Mouse (Mus musculus): ENCODE results near the gene Ly6g6f. TPM values are rescaled to one million over a fixed set of nuclear protein-coding genes. Genes with fewer than 3 reads are reported as not detected.

Ly6g6f gene
- polyA plus RNA-seq, 1 experiment from 2014 or later: 0.19 TPM

GRCm38 (mm10) chr17:35068213-35068914 is 17.0 kb downstream of the Ly6g6f start:
- Histone ChIP-seq H3K36me3 (peaks cover 4% of the 10 kb centered on the region), H3K9ac (no peak overlapping the region), H3K9me3 (no peaks in the 10 kb centered on the region), H3K27ac (no peak overlapping the region), H3K4me3 (no peak overlapping the region), H3K4me2 (no peak overlapping the region), H3K27me3 (peaks cover 56% of the 10 kb centered on the region), H3K4me1 (replicated peaks) (peaks cover 16% of the 10 kb centered on the region)
- 87% methylated on average over 17 of the region's 17 CpGs for WGBS
- ATAC-seq (ENCODE audit: low FRiP score): no peak

- Histone ChIP-seq H3K27ac (no peak within 1 kb of the TSS), H3K4me2 (peak within 1 kb of the TSS; percentile 53), H3K4me1 (replicated peaks) (peaks cover 23% of the 10 kb centered on the region), H3K27me3 (peaks cover 73% of the 10 kb centered on the region), H3K9ac (peak within 1 kb of the TSS; percentile 57), H3K36me3 (peaks cover 22% of the 10 kb centered on the region), H3K4me3 (peak within 1 kb of the TSS; percentile 24), H3K9me3 (no peaks in the 10 kb centered on the region)
- 47% methylated on average over 10 of the region's 10 CpGs for WGBS
- no peak for ATAC-seq (ENCODE audit: low FRiP score)
Observed at GRCm38 (mm10) chr17:35066084-35066483, 19.3 kb downstream of the Ly6g6f start, which contains the start of gene Mpig6b. TSS of gene Mpig6b (minus strand) at chr17:35066184.

GRCm38 (mm10) chr17:35064951-35065947 is 20.2 kb downstream of the Ly6g6f start, which contains the start of gene Ly6g6c:
TSS of gene Ly6g6c (plus strand) at chr17:35065388.
- Histone ChIP-seq H3K4me3 (peak within 1 kb of the TSS; percentile 24), H3K4me1 (replicated peaks) (peaks cover 31% of the 10 kb centered on the region), H3K27me3 (peaks cover 73% of the 10 kb centered on the region), H3K9me3 (no peaks in the 10 kb centered on the region), H3K27ac (no peak within 1 kb of the TSS), H3K4me2 (peak within 1 kb of the TSS; percentile 53), H3K36me3 (peaks cover 30% of the 10 kb centered on the region), H3K9ac (peak within 1 kb of the TSS; percentile 57)
- no peak for ATAC-seq (ENCODE audit: low FRiP score)
- WGBS: 1% methylated on average over 48 of the region's 48 CpGs

- peak overlapping the region; percentile 24 for H3K4me3 ChIP-seq
- 42% methylated on average over 10 of the region's 10 CpGs for WGBS
- H3K9me3 ChIP-seq: no peaks in the 10 kb centered on the region
- no peak for ATAC-seq (ENCODE audit: low FRiP score)
- H3K27ac ChIP-seq: no peak overlapping the region
- peak overlapping the region; percentile 53 for H3K4me2 ChIP-seq
- H3K4me1 ChIP-seq (replicated peaks): peaks cover 38% of the 10 kb centered on the region
- H3K36me3 ChIP-seq: peaks cover 30% of the 10 kb centered on the region
- H3K9ac ChIP-seq: peak overlapping the region; percentile 36
- peaks cover 73% of the 10 kb centered on the region for H3K27me3 ChIP-seq
Observed at GRCm38 (mm10) chr17:35064378-35064877, 21.0 kb downstream of the Ly6g6f start.

GRCm38 (mm10) chr17:35063466-35063865 is 21.9 kb downstream of the Ly6g6f start:
- peaks cover 30% of the 10 kb centered on the region for H3K36me3 ChIP-seq
- H3K4me2 ChIP-seq: no peak overlapping the region
- H3K27ac ChIP-seq: no peak overlapping the region
- peak overlapping the region; percentile 36; the same call in 1 of the 2 replicates for H3K9ac ChIP-seq
- peaks cover 67% of the 10 kb centered on the region for H3K27me3 ChIP-seq
- H3K4me3 ChIP-seq: no peak overlapping the region
- peaks cover 41% of the 10 kb centered on the region for H3K4me1 ChIP-seq (replicated peaks)
- no peaks in the 10 kb centered on the region for H3K9me3 ChIP-seq
- 88% methylated on average over 3 of the region's 3 CpGs for WGBS
- no peak for ATAC-seq (ENCODE audit: low FRiP score)

GRCm38 (mm10) chr17:35061299-35061698 is 24.1 kb downstream of the Ly6g6f start:
- Histone ChIP-seq H3K9ac (no peak overlapping the region; the same call in 1 of the 2 replicates), H3K9me3 (no peaks in the 10 kb centered on the region), H3K4me2 (no peak overlapping the region), H3K27me3 (peaks cover 46% of the 10 kb centered on the region), H3K36me3 (peaks cover 31% of the 10 kb centered on the region), H3K4me1 (replicated peaks) (peaks cover 45% of the 10 kb centered on the region), H3K4me3 (no peak overlapping the region), H3K27ac (no peak overlapping the region)
- ATAC-seq (ENCODE audit: low FRiP score): no peak
- 88% methylated on average over 8 of the region's 8 CpGs for WGBS

- no peak for ATAC-seq (ENCODE audit: low FRiP score)
- peak overlapping the region; percentile 91 for H3K9ac ChIP-seq
- WGBS: 53% methylated on average over 22 of the region's 22 CpGs
- peak overlapping the region; percentile 78 for H3K4me3 ChIP-seq
- no peak overlapping the region for H3K27ac ChIP-seq
- peaks cover 45% of the 10 kb centered on the region for H3K4me1 ChIP-seq (replicated peaks)
- peak overlapping the region; percentile 88 for H3K4me2 ChIP-seq
- H3K9me3 ChIP-seq: no peaks in the 10 kb centered on the region
- H3K27me3 ChIP-seq: peaks cover 41% of the 10 kb centered on the region
- peaks cover 33% of the 10 kb centered on the region for H3K36me3 ChIP-seq
Observed at GRCm38 (mm10) chr17:35060737-35061297, 24.6 kb downstream of the Ly6g6f start.

GRCm38 (mm10) chr17:35060071-35060470 is 25.3 kb downstream of the Ly6g6f start:
- Histone ChIP-seq H3K4me3 (peak overlapping the region; percentile 78), H3K4me2 (peak overlapping the region; percentile 88), H3K27ac (no peak overlapping the region), H3K4me1 (replicated peaks) (peaks cover 39% of the 10 kb centered on the region), H3K27me3 (peaks cover 34% of the 10 kb centered on the region), H3K9ac (peak overlapping the region; percentile 91), H3K9me3 (no peaks in the 10 kb centered on the region), H3K36me3 (peaks cover 36% of the 10 kb centered on the region)
- WGBS: 30% methylated on average over 14 of the region's 14 CpGs
- ATAC-seq (ENCODE audit: low FRiP score): peak; percentile 25

GRCm38 (mm10) chr17:35058911-35059892 is 26.2 kb downstream of the Ly6g6f start, which contains the start of gene Ddah2:
TSS of gene Ddah2 (plus strand) at chr17:35059035.
- peak within 1 kb of the TSS; percentile 91 for H3K9ac ChIP-seq
- peak; percentile 89 for ATAC-seq (ENCODE audit: low FRiP score)
- H3K36me3 ChIP-seq: peaks cover 38% of the 10 kb centered on the region
- peaks cover 30% of the 10 kb centered on the region for H3K4me1 ChIP-seq (replicated peaks)
- WGBS: under 1% methylated on average over 57 of the region's 57 CpGs
- H3K4me2 ChIP-seq: peak within 1 kb of the TSS; percentile 88
- H3K27me3 ChIP-seq: peaks cover 25% of the 10 kb centered on the region
- no peaks in the 10 kb centered on the region; the same call in 1 of the 2 replicates for H3K9me3 ChIP-seq
- peak within 1 kb of the TSS; percentile 91 for H3K27ac ChIP-seq
- peak within 1 kb of the TSS; percentile 78 for H3K4me3 ChIP-seq

- Histone ChIP-seq H3K4me2 (peak overlapping the region; percentile 88; the same call in 1 of the 2 replicates), H3K9ac (peak overlapping the region; percentile 91), H3K36me3 (peaks cover 38% of the 10 kb centered on the region), H3K4me3 (peak overlapping the region; percentile 78), H3K4me1 (replicated peaks) (peaks cover 29% of the 10 kb centered on the region), H3K27me3 (peaks cover 16% of the 10 kb centered on the region), H3K27ac (peak overlapping the region; percentile 91), H3K9me3 (no peaks in the 10 kb centered on the region; the same call in 1 of the 2 replicates)
- ATAC-seq (ENCODE audit: low FRiP score): 0 out of 2 replicates have a peak, but pooled peaks have one; percentile 13
- 68% methylated on average over 9 of the region's 9 CpGs for WGBS
Observed at GRCm38 (mm10) chr17:35058316-35058715, 27.1 kb downstream of the Ly6g6f start.

GRCm38 (mm10) chr17:35057090-35057489 is 28.3 kb downstream of the Ly6g6f start:
- no peak overlapping the region for H3K27ac ChIP-seq
- no peak for ATAC-seq (ENCODE audit: low FRiP score)
- H3K4me3 ChIP-seq: no peak overlapping the region
- peaks cover 7% of the 10 kb centered on the region for H3K27me3 ChIP-seq
- H3K36me3 ChIP-seq: peaks cover 28% of the 10 kb centered on the region
- no peaks in the 10 kb centered on the region; the same call in 1 of the 2 replicates for H3K9me3 ChIP-seq
- no peak overlapping the region for H3K9ac ChIP-seq
- peaks cover 39% of the 10 kb centered on the region for H3K4me1 ChIP-seq (replicated peaks)
- H3K4me2 ChIP-seq: no peak overlapping the region
- WGBS: 82% methylated on average over 3 of the region's 3 CpGs

Data from hindbrain, embryonic 13.5 days (tissue).